Mouse (Mus musculus) CH12.LX (cell line): ENCODE measurements around the gene Nupr1l.

Source experiments
- CTCF ChIP-seq, 2 experiments: IDR thresholded peaks in 1 of 2; conservative IDR thresholded peaks in 1 of 2; 2 replicates each; pipeline ENCODE4 v1.5.1; 2011 to 2012; ENCODE audit warnings: low read depth in 2 of 2, low read length in 2 of 2, improper control_type of control experiment in 1 of 2, inconsistent platforms in 1 of 2, mild to moderate bottlenecking in 1 of 2, moderate library complexity in 1 of 2
- EP300 ChIP-seq: IDR thresholded peaks from 2 replicates; pipeline ENCODE4 v1.6.1; 2011; ENCODE audit warnings: low read length, improper control_type of control experiment
- MAX ChIP-seq: IDR thresholded peaks from 2 replicates; pipeline ENCODE4 v1.6.1; 2011; ENCODE audit warnings: low read length, improper control_type of control experiment

- TF ChIP-seq MAX (no peak), EP300 (no peak), CTCF (conservative IDR thresholded peaks at IDR 0.05 in 1 of 2, IDR thresholded peaks at IDR 0.05 in 1 of 2; ENCODE audit: low read depth in 2 of 2, low read length in 2 of 2) (no peak)
Observed at GRCm38 (mm10) chr5:129909591-129909990, 1.3 kb downstream of the Nupr1l start.
